Mouse (Mus musculus) lung, postnatal 4 days (tissue): ENCODE data around the gene Rps15a.
A peak's percentile ranks its signal among the peaks of the same experiment; 100 is the strongest.

Experiments used
- DNase-seq, 2 experiments: peaks; one replicate each; pipeline ENCODE4 v3.0.0; 2021

The Rps15a gene

DNA sequence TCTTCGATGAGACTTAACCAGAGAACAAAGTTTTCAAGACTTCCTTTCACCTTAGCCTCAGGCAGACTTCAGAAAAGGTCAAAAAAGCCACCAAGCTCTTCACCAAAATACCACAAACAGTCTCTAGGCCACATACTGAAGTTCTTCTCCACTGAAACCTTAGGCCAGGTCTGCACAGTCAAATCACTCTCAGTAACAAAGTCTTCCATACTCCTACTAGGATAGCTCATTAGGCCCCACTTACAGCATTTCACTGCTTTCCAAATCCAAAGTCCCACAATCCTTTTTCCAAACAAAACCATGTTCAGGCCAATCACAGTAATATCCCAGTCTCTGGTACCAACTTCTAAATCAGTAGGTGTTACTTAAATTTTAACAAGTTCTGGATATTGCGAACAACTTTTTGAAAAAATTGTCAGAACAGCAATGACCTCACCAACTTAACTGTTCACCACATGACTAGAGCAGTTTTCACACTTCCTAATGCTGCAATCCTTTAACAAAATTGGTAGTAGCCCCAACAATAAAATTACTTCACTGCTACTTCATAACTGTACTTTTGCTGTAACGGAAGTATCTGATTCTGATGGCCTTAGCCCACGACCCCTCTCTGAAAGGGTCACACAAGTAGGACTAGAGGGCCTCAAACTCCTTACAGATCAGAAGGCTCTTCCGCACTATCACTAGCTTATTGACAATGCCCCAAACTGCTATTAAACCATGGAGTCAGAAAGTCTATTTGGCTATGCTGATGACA, 2.3 kb downstream of the Rps15a start:
- no peak for DNase-seq

DNA sequence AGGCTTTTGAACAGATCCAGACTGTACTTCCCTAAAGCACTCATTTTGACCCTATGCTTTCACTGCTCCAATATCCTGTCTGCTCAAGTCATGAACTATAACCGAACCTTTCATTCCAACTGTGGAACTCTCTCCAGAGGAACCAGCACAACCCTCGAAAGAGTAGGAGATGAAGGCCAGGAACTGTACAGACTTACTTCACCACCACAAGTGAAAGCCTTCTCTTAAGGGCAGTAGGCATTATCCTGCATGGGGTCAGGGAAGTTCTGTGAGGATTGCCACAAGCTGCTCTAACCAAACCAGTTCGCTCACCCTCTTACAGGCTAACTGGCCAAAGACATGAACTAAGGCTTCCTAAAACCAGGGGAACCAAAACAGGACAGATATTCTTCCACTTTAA, 4.9 kb downstream of the Rps15a start:
- no peak for DNase-seq

GRCm38 (mm10) chr7:118107671-118108070, 8.3 kb downstream of the Rps15a start:
- DNase-seq: no peak

GRCm38 (mm10) chr7:118104458-118105052, 11.4 kb downstream of the Rps15a start:
- no peak for DNase-seq

DNA sequence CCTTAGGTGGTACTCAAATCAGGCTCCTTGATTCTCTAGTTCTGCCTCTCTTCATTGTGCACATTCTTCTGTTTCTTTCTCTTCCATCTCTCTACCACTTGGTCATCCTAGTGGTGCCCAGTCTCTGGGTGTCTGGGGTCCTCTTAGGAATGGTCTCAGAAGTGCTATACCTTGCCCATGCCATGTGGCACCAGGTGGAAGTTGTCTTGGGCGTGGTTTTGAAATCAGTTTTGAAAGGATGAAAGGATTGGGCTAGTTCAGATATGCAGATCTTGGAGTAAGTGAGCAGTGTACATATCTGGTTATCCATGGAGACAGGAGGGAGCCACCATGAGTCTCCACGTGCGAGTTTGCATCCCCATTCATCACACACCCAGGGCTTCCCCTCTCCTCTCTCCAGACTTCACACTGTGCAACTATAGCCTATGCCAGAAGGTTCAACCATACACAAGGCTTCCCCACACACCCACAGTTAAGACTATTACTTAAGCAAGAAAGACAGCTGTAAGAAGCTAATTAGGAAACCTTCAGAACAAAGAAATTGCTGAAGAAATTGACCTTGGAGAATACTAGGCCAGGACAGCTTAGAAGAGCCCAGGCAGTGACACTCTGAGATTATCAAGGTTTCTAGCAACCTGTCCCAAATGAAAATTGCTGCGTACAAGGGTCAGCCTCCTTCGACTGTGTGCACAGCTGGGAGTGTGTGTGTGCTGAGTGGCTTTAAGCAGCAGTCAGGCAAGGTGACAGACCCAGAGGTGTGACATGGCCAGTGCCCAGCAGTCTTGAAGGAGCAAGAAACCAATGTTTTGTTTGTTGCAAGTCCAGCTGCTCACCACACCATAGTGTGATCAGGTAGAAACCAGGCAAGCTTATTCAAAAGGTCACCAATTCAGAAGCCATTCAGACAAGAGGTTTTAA, 12.3 kb downstream of the Rps15a start:
- DNase-seq: no peak

DNA sequence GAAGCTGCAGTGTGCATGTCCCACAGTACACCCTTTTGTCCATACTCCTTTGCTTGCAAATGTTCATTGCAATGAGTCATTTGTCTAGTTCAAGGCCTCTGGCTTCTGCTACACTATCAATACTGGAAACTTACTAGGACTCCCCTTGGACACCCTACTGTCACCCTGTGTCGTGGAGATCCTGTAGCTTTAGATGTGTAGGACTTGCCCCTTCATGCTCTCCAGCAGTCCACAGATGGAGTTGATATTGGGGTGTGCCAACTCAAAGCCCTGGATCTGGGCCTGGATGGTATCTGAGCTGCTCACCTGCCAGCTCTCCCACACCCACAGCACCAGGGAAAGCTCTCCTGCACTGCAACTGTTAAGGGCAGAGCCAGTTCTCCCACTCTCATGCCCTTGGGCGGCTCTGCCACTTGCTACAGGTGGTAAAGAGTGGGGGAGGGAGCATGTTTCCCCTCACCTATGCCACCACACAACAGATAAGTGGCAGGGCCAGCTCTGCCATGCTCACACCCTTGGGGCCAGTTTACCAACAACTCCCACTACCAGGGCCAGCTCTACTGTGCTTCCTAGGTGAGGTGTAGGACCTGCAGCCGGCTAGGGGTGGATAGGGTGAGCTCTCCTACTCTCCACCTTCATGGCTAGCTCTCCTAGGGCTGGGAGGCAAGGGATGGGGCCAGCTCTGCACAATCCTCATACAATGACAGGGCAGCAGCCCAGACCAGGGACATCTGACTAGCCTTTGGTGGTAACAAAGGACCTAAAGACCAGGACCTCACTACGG, 13.1 kb downstream of the Rps15a start:
- no peak for DNase-seq

DNA sequence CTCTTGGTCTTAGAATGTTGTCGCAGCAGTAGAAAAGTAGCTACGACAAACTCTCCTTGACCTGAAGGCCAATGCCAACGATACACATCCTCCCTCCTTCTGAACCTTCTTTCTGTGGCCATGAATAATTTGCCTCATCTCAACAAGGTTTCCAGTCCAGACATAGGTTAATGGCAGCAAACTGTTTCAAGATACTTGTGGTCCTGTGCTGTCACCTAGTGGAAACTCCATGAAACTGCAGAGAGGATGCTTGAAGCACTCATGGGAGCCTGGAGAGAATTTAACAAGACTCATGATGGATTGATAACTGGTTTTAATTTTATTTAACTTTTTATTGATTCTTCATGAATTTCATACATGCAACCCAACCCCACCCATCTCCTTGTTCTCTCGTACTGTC, 13.8 kb downstream of the Rps15a start:
- DNase-seq: peak in 1 of 2 experiments; percentile 47

DNA sequence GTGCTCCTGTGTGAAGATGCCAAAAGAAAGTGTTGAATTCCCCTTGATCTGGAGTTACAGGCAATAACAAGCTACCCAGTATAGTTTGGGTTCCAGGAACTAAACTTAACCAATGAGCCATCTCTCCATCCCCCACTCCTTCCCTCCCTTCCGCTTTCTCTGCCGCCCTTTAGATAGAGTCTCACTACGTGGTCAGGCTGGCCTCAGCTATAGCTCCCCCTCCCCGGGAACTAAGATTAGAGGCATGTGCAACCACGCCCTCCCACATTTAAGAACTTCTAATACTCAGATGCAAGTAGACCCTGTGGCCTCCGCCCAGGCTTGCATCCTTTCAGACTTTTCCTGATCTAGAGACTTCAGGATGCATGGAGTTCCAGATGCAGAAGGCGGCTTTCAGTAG, 18.4 kb downstream of the Rps15a start:
- DNase-seq: no peak

DNA sequence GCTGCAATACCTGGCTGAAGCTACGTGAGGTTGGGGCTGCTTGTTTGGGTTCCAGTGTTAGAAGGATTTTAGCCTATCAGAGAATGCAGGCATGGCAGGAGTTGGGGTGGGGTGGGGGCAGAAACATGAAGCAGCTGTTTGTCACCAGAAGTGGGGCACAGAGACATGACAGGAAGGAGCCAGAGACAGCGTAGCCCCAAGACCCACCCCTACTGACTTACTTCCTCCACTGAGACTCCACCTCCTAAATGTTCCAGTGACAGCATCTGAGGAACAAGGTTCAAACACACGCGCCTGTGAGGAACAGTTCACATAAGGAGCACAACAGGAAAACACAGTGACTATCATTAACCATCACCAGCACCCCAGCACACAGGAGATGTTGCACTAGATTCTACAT, 36.0 kb downstream of the Rps15a start:
- DNase-seq: no peak

DNA sequence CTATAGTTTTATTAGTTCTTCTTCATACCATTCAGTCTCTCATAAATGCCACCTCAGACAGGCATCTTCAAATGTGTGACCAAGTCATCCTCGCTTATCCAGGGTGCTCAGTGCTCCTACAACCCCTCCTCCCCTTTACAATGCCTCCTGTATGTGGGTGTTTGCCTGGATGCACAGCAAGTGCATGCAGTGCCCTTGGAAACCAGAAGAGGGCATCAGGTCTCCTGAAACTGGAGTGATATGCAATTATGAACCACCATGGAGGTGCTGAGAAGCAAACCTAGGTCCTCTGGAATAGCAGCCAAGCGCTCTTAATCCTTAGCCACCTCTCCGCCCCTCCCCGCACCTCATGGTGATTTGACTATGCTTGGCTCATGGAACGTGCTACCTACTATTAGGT, 36.9 kb downstream of the Rps15a start:
- no peak for DNase-seq

DNA sequence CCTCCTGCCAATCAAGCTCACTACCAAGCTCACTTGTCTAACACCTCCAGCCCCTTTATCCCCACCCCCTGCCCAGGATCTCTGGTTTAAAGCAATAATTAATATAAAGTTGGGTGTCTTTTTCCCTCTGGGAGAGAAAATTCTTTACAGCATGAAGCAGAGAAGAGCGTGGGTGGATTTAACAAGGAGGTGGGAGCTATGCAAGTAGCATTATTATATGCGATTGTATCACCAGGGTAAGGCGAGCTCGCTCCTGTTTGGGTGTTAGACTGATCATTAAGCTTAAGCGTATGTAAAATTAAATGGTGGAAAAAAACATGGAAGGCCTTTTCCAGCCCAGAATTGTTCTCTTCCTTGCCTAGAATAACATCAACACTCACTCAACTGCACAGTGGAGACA, 48.7 kb downstream of the Rps15a start:
- DNase-seq: no peak

GRCm38 (mm10) chr7:118056300-118056699, 59.7 kb downstream of the Rps15a start:
- no peak for DNase-seq
